Mouse (Mus musculus) urinary bladder, adult 18-20 months (tissue): ENCODE measurements around the gene Als2.

Source experiments
- DNase-seq, 2 experiments: peaks; one replicate each; pipeline ENCODE4 v3.0.0; 2022; ENCODE audit warnings: low spot score in 2 of 2, mixed read lengths in 2 of 2

The Als2 gene

DNA sequence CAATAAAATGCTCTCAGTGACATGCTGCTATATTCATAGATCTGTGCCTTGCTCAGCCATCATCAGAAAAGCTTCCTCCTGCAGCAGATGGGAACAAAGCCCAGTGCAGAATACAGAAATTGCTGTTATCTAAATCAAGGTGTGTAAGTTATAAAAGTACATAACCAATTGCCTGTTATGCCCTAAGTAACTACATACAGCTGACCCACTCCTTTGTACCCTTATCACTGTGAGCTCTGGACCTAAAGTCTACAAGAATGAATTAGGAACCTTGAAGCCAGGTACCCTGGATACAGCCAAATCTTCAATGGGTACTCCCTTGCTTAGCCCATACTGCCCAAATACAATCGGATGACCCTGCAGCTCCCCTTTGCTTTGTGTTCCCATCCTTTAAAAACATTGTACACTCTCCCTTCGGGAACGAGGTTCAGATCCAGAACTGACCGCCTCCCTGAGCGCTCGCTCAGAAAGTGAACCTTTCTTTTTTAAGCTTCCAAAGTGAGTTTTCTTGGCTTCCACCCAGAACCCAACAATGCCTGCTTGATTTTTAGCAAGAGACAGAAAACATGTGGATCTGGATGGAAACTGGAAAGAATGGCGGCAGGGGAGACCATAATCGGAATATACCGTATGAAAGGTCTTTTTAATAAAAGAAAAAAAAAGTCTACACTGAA is 70.7 kb downstream of the Als2 start:
- no peak for DNase-seq

DNA sequence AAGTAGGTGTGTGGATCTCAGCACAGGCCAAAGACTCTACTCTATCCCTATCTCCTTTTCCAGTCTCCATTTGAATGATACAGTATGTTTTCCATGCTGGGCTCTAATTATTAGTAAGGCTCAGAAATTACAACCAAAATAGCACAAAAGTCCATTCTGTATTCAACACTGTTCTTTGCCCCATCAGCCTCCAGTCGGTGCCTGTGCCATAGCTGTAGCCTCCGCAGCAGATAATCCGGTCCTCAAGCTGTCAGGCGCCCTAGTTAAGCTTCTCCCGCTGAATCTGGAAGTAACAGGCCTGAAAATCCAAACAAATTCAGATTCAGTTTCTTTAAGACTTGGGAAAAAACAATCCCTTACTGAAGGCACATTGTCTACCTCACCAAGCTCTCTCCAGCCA is 73.1 kb downstream of the Als2 start:
- DNase-seq = no peak

- no peak for DNase-seq
Measured at GRCm38 (mm10) chr1:59163030-59163461, 74.0 kb downstream of the Als2 start, which contains the start of gene Mpp4. Mpp4 (minus strand) TSS chr1:59163389.

GRCm38 (mm10) chr1:59162309-59163024 is 74.6 kb downstream of the Als2 start:
- DNase-seq = no peak

DNA sequence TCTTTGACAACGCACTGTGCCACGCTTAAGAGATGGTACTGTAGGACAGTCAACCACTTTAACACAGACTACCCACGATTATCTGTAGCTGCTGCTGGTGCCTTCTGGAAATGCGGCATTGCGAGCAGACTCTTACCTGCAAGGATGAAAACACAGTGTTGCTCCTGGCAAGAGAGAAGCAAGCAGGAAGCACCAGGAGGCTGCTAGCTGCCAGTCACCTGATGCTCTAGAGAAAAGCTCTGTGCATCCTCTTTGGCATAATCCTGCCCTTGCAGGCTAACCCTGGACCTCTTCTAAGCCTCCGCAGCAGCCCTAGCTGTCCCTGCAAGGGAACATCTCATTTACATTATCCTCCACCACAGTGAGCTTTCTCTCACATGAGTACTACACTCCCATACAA is 75.6 kb downstream of the Als2 start:
- DNase-seq = no peak

DNA sequence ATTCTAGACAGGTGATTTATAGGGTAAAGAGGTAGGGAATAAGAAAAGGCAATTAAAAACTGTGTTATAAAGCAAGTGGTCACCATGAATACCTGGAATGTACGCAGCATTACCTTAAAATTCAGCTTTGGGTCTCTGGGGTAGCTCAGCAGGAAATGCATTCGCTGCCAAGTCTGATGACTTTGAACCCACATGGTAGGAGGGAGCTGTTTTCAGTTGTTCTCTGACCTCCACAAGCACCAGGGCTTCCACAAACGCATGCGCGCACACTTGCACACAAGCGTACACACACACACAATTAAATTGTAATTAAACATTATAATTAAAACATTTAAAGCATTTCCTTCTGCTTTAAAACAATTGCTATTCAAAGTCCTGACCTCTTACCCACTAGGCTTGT is 76.2 kb downstream of the Als2 start:
- no peak for DNase-seq

GRCm38 (mm10) chr1:59159136-59159535 is 77.9 kb downstream of the Als2 start:
- DNase-seq = no peak

GRCm38 (mm10) chr1:59158498-59158897 is 78.5 kb downstream of the Als2 start:
- DNase-seq = no peak

DNA sequence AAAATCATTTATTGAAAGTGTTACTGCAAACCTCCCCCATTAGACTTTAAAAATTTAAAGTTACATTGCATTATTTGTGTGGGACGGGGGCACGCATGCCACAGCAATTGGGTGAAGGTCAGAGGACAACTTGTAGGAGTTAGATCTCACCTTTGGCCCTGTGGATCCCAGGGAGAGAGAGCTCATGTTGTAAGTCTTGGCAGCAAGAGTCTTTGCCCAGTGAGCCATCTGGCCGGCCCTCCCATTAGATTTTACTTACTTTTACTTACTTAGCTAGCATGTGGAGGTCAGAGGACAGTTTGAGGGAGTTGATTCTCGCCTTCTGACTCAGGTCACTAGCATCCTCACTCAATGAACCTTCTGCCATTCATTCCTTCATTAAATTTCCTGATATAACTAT is 79.2 kb downstream of the Als2 start:
- DNase-seq = no peak

- DNase-seq = no peak
Measured at GRCm38 (mm10) chr1:59152346-59152745, 84.7 kb downstream of the Als2 start.

- no peak for DNase-seq
Measured at GRCm38 (mm10) chr1:59150542-59150941, 86.5 kb downstream of the Als2 start.

DNA sequence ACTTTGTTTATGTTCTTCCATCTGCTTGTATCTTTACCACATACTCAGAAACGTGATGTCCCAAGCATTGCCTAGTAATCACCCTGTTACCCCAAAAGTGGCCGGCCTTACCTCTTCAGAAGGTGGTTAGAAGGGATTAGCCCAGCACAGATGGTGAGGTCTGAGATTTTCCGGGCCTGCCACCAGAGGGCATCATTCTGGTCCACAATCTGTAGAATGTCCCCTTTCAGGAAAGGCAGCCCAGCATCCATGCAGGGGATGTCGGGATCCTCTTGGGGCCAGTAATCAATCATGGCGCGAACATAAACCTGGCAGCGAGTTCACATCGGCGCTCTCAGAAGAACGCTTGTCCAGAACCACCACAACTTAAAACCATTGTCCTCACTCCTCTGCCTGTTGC is 92.5 kb downstream of the Als2 start:
- peak in 1 of 2 experiments; percentile 12 for DNase-seq

DNA sequence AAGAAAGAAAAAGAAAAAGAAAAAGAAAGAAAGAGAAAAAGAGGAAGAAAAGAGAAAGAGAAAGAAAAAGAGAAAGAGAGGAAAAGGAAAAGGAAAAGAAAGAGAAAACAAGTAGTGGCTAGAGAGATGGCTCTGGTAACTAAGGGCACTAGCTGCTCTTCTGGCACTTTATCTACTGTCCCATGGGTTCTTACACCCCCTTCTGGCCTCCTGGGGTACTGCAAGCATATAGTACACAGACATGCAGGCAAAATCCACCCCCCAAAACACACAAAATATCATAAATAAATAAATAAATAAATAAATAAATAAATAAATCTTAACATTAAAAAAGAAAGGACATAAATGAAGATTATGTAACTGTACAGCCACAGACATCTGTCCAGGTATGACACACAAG is 94.2 kb downstream of the Als2 start:
- DNase-seq = peak; percentile 15 to 29

DNA sequence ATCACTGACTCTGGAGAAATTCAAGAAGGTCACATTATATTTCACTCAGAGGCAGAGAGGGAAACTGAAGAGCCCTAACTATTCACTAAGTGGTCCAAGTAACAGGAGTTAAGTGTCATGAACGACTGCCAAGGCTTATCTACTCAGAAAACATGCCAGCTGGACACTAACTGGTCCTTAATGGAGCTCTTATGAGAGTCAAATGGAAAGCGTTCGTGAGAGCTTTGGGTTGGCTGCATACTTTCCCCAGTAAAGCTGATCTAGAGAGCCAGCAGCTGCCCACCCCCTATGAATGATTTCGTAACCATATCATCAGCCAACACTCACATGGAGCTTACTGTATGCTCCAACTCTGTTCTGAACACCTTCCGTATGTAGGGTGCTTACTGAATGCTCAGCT is 102.6 kb downstream of the Als2 start:
- DNase-seq = no peak

- DNase-seq = no peak
Measured at GRCm38 (mm10) chr1:59128879-59129278, 108.2 kb downstream of the Als2 start.

DNA sequence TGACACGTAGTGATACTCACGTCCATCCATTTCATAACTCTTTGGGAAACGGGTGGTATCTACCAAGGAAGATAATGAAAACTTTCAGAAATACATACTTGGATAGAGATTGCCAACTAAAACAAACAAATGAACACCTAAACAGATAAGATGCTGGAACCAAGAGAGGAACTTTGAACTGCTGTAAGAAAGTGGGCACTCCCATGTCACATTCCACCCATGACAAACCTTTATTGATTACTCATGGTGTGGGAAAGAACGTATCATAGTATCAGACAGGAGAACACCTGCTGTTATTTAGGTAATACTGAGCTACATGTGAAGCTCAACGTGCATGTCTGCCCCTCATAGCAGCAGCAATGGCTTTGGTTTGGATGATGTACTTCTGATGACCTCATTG is 111.5 kb downstream of the Als2 start:
- no peak for DNase-seq

DNA sequence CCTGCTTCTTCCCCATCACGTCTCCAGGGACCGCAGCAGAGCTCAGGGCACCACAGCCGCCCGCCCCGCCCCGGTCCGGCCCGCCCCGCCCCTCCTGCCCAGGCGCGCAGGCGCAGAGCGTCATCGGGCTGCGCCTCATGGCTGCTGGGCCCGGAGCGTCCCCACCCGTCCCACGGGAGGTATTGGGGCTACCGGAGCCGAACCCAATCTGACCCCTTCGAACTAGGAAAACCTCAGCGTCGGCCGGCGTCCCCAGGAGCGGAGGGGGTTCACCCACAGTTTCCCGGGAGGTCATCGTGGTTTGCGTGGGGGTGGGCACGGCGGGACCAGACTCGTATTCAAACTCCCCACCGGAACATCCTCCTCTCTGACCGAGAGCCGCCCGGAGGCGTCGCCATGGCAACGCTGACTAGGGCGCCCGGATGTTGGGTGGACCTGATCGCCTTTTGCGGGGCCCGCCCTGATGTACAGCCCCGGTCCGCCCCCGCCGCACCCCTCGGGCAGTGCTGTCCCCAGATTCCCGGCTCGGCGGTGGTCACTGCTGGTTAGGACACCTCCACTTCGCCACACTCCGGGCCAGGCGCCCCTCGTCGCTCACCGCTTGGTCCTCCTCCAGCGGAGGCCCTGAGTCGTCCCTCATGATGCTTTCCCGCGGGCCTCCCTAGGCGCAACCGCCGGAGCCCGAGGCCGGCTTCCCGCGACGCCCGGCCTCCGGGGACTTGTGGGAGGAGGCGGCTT is 117.1 kb downstream of the Als2 start, which contains the start of gene Tmem237:
Gene Tmem237, minus strand, starts transcription at position 689 of the 738 bp plus-strand sequence.
- DNase-seq = peak; percentile 75 to 87
